Mouse (Mus musculus): Measurements from ENCODE around the gene Cadm2. TPM values are rescaled to one million over a fixed set of nuclear protein-coding genes. Genes with fewer than 3 reads are reported as not detected.

Cadm2 gene
- polyA plus RNA-seq, 1 experiment from 2014 or later, result 0.38 TPM

- no peaks in the 10 kb centered on the region for H3K9me3 ChIP-seq (ENCODE audit: control insufficient read depth, low read length)
- no peaks in the 10 kb centered on the region for H3K27me3 ChIP-seq (ENCODE audit: control insufficient read depth, insufficient read depth, low read depth, low read length)
- no peak overlapping the region for H3K4me3 ChIP-seq (ENCODE audit: low read length)
- 53% methylated on average over 4 of the region's 4 CpGs for WGBS
- H3K36me3 ChIP-seq (ENCODE audit: control insufficient read depth, insufficient read depth, low read length), result no peaks in the 10 kb centered on the region
- ATAC-seq (ENCODE audit: low read depth), result no peak
- no peaks in the 10 kb centered on the region for H3K4me1 ChIP-seq (replicated peaks; ENCODE audit: control insufficient read depth, insufficient read depth, low read length)
- no peak overlapping the region for H3K27ac ChIP-seq (ENCODE audit: low read length)
- no peak overlapping the region for H3K9ac ChIP-seq (ENCODE audit: low read length)
- no peak overlapping the region for H3K4me2 ChIP-seq (ENCODE audit: low read depth, low read length)
These were observed 720.0 kb downstream of the Cadm2 start for GRCm38 (mm10) chr16:66900664-66901063.

- ATAC-seq (ENCODE audit: low read depth), result no peak
- Histone ChIP-seq H3K9me3 (ENCODE audit: control insufficient read depth, low read length) (no peaks in the 10 kb centered on the region), H3K4me2 (ENCODE audit: low read depth, low read length) (no peak overlapping the region), H3K9ac (ENCODE audit: low read length) (no peak overlapping the region), H3K4me3 (ENCODE audit: low read length) (no peak overlapping the region), H3K27me3 (ENCODE audit: control insufficient read depth, insufficient read depth, low read depth, low read length) (no peaks in the 10 kb centered on the region), H3K36me3 (ENCODE audit: control insufficient read depth, insufficient read depth, low read length) (no peaks in the 10 kb centered on the region), H3K4me1 (replicated peaks; ENCODE audit: control insufficient read depth, insufficient read depth, low read length) (no peaks in the 10 kb centered on the region), H3K27ac (ENCODE audit: low read length) (no peak overlapping the region)
- 82% methylated on average over 6 of the region's 6 CpGs for WGBS
These were observed 728.3 kb downstream of the Cadm2 start for GRCm38 (mm10) chr16:66892359-66892758.

GRCm38 (mm10) chr16:66891559-66892247 lies 729.0 kb downstream of the Cadm2 start:
- no peaks in the 10 kb centered on the region for H3K27me3 ChIP-seq (ENCODE audit: control insufficient read depth, insufficient read depth, low read depth, low read length)
- H3K9me3 ChIP-seq (ENCODE audit: control insufficient read depth, low read length), result no peaks in the 10 kb centered on the region
- H3K27ac ChIP-seq (ENCODE audit: low read length), result no peak overlapping the region
- no peak overlapping the region for H3K4me3 ChIP-seq (ENCODE audit: low read length)
- 57% methylated on average over 6 of the region's 6 CpGs for WGBS
- ATAC-seq (ENCODE audit: low read depth), result no peak
- no peak overlapping the region for H3K9ac ChIP-seq (ENCODE audit: low read length)
- no peaks in the 10 kb centered on the region for H3K4me1 ChIP-seq (replicated peaks; ENCODE audit: control insufficient read depth, insufficient read depth, low read length)
- H3K4me2 ChIP-seq (ENCODE audit: low read depth, low read length), result no peak overlapping the region
- H3K36me3 ChIP-seq (ENCODE audit: control insufficient read depth, insufficient read depth, low read length), result no peaks in the 10 kb centered on the region

GRCm38 (mm10) chr16:66889907-66890306 lies 730.8 kb downstream of the Cadm2 start:
- Histone ChIP-seq H3K27ac (ENCODE audit: low read length) (no peak overlapping the region), H3K27me3 (ENCODE audit: control insufficient read depth, insufficient read depth, low read depth, low read length) (no peaks in the 10 kb centered on the region), H3K9ac (ENCODE audit: low read length) (no peak overlapping the region), H3K4me2 (ENCODE audit: low read depth, low read length) (no peak overlapping the region), H3K9me3 (ENCODE audit: control insufficient read depth, low read length) (no peaks in the 10 kb centered on the region), H3K36me3 (ENCODE audit: control insufficient read depth, insufficient read depth, low read length) (no peaks in the 10 kb centered on the region), H3K4me3 (ENCODE audit: low read length) (no peak overlapping the region), H3K4me1 (replicated peaks; ENCODE audit: control insufficient read depth, insufficient read depth, low read length) (no peaks in the 10 kb centered on the region)
- WGBS, result 83% methylated on average over 8 of the region's 8 CpGs
- ATAC-seq (ENCODE audit: low read depth), result no peak

- whole genome bisulfite sequencing, result 39% methylated on average over 3 of the region's 3 CpGs
- Histone ChIP-seq H3K4me2 (ENCODE audit: low read depth, low read length) (no peak overlapping the region), H3K4me3 (ENCODE audit: low read length) (no peak overlapping the region), H3K4me1 (replicated peaks; ENCODE audit: control insufficient read depth, insufficient read depth, low read length) (no peaks in the 10 kb centered on the region), H3K9me3 (ENCODE audit: control insufficient read depth, low read length) (no peaks in the 10 kb centered on the region), H3K27me3 (ENCODE audit: control insufficient read depth, insufficient read depth, low read depth, low read length) (no peaks in the 10 kb centered on the region), H3K27ac (ENCODE audit: low read length) (no peak overlapping the region), H3K9ac (ENCODE audit: low read length) (no peak overlapping the region), H3K36me3 (ENCODE audit: control insufficient read depth, insufficient read depth, low read length) (no peaks in the 10 kb centered on the region)
- ATAC-seq (ENCODE audit: low read depth), result no peak
These were observed 738.1 kb downstream of the Cadm2 start for GRCm38 (mm10) chr16:66882597-66882996.

- WGBS, result 73% methylated on average over 3 of the region's 3 CpGs
- H3K4me3 ChIP-seq (ENCODE audit: low read length), result no peak overlapping the region
- H3K27me3 ChIP-seq (ENCODE audit: control insufficient read depth, insufficient read depth, low read depth, low read length), result no peaks in the 10 kb centered on the region
- H3K9me3 ChIP-seq (ENCODE audit: control insufficient read depth, low read length), result no peaks in the 10 kb centered on the region
- no peak overlapping the region for H3K4me2 ChIP-seq (ENCODE audit: low read depth, low read length)
- no peaks in the 10 kb centered on the region for H3K4me1 ChIP-seq (replicated peaks; ENCODE audit: control insufficient read depth, insufficient read depth, low read length)
- no peak for ATAC-seq (ENCODE audit: low read depth)
- H3K27ac ChIP-seq (ENCODE audit: low read length), result no peak overlapping the region
- H3K36me3 ChIP-seq (ENCODE audit: control insufficient read depth, insufficient read depth, low read length), result no peaks in the 10 kb centered on the region
- no peak overlapping the region for H3K9ac ChIP-seq (ENCODE audit: low read length)
These were observed 749.5 kb downstream of the Cadm2 start for GRCm38 (mm10) chr16:66871201-66871600.

GRCm38 (mm10) chr16:66851047-66851446 lies 769.7 kb downstream of the Cadm2 start:
- 80% methylated on average over 3 of the region's 3 CpGs for WGBS
- no peak overlapping the region for H3K9ac ChIP-seq (ENCODE audit: low read length)
- no peaks in the 10 kb centered on the region for H3K36me3 ChIP-seq (ENCODE audit: control insufficient read depth, insufficient read depth, low read length)
- H3K9me3 ChIP-seq (ENCODE audit: control insufficient read depth, low read length), result no peaks in the 10 kb centered on the region
- H3K27ac ChIP-seq (ENCODE audit: low read length), result no peak overlapping the region
- ATAC-seq (ENCODE audit: low read depth), result no peak
- no peaks in the 10 kb centered on the region for H3K4me1 ChIP-seq (replicated peaks; ENCODE audit: control insufficient read depth, insufficient read depth, low read length)
- H3K27me3 ChIP-seq (ENCODE audit: control insufficient read depth, insufficient read depth, low read depth, low read length), result no peaks in the 10 kb centered on the region
- no peak overlapping the region for H3K4me2 ChIP-seq (ENCODE audit: low read depth, low read length)
- no peak overlapping the region for H3K4me3 ChIP-seq (ENCODE audit: low read length)

GRCm38 (mm10) chr16:66824866-66825265 lies 795.8 kb downstream of the Cadm2 start:
- Histone ChIP-seq H3K4me1 (replicated peaks; ENCODE audit: control insufficient read depth, insufficient read depth, low read length) (no peaks in the 10 kb centered on the region), H3K36me3 (ENCODE audit: control insufficient read depth, insufficient read depth, low read length) (no peaks in the 10 kb centered on the region), H3K27ac (ENCODE audit: low read length) (no peak overlapping the region), H3K27me3 (ENCODE audit: control insufficient read depth, insufficient read depth, low read depth, low read length) (no peaks in the 10 kb centered on the region), H3K9me3 (ENCODE audit: control insufficient read depth, low read length) (no peaks in the 10 kb centered on the region), H3K9ac (ENCODE audit: low read length) (no peak overlapping the region), H3K4me3 (ENCODE audit: low read length) (no peak overlapping the region), H3K4me2 (ENCODE audit: low read depth, low read length) (no peak overlapping the region)
- 72% methylated on average over 3 of the region's 3 CpGs for WGBS
- no peak for ATAC-seq (ENCODE audit: low read depth)

- Histone ChIP-seq H3K27me3 (ENCODE audit: control insufficient read depth, insufficient read depth, low read depth, low read length) (no peaks in the 10 kb centered on the region), H3K36me3 (ENCODE audit: control insufficient read depth, insufficient read depth, low read length) (no peaks in the 10 kb centered on the region), H3K9me3 (ENCODE audit: control insufficient read depth, low read length) (no peaks in the 10 kb centered on the region), H3K4me2 (ENCODE audit: low read depth, low read length) (no peak overlapping the region), H3K4me1 (replicated peaks; ENCODE audit: control insufficient read depth, insufficient read depth, low read length) (no peaks in the 10 kb centered on the region), H3K27ac (ENCODE audit: low read length) (no peak overlapping the region), H3K4me3 (ENCODE audit: low read length) (no peak overlapping the region), H3K9ac (ENCODE audit: low read length) (no peak overlapping the region)
- no peak for ATAC-seq (ENCODE audit: low read depth)
These were observed 809.2 kb downstream of the Cadm2 start for GRCm38 (mm10) chr16:66811495-66811894.

GRCm38 (mm10) chr16:66798204-66798603 lies 822.5 kb downstream of the Cadm2 start:
- Histone ChIP-seq H3K36me3 (ENCODE audit: control insufficient read depth, insufficient read depth, low read length) (no peaks in the 10 kb centered on the region), H3K4me1 (replicated peaks; ENCODE audit: control insufficient read depth, insufficient read depth, low read length) (no peaks in the 10 kb centered on the region), H3K4me2 (ENCODE audit: low read depth, low read length) (no peak overlapping the region), H3K27me3 (ENCODE audit: control insufficient read depth, insufficient read depth, low read depth, low read length) (no peaks in the 10 kb centered on the region), H3K27ac (ENCODE audit: low read length) (no peak overlapping the region), H3K9ac (ENCODE audit: low read length) (no peak overlapping the region), H3K4me3 (ENCODE audit: low read length) (no peak overlapping the region), H3K9me3 (ENCODE audit: control insufficient read depth, low read length) (no peaks in the 10 kb centered on the region)
- ATAC-seq (ENCODE audit: low read depth), result no peak
- WGBS, result 44% methylated on average over 3 of the region's 3 CpGs
